Mouse (Mus musculus) CH12.LX (cell line): ENCODE measurements around the gene Klhdc4. TPM values are rescaled to one million over a fixed set of nuclear protein-coding genes. Genes with fewer than 3 reads are reported as not detected.

ENCODE experiments used
- DNase-seq: peaks from one replicate; pipeline ENCODE4 v3.0.0-alpha.2; 2013; ENCODE audit errors: extremely low read depth
- H3K27ac ChIP-seq: 2 replicates; pipeline ENCODE4 v1.5.1; 2012; ENCODE audit warnings: low read depth, mild to moderate bottlenecking, control low read depth, moderate library complexity; ENCODE audit not compliant: insufficient read depth
- H3K27me3 ChIP-seq: replicated peaks from 2 replicates; pipeline ENCODE3; 2012; ENCODE audit warnings: inconsistent platforms
- H3K36me3 ChIP-seq, 2 experiments: replicated peaks in 1 of 2; 2 replicates each; pipeline versions ENCODE3 to v1.6.1; 2012; ENCODE audit warnings: inconsistent platforms in 1 of 2, low read length in 1 of 2, mild to moderate bottlenecking in 1 of 2, mixed read lengths in 1 of 2, moderate library complexity in 1 of 2; ENCODE audit not compliant: control insufficient read depth in 1 of 2, insufficient read depth in 1 of 2
- H3K4me1 ChIP-seq, 2 experiments: 2 replicates each; pipeline ENCODE4 v1.6.1; 2012; ENCODE audit warnings: inconsistent platforms in 1 of 2, moderate library complexity in 1 of 2; ENCODE audit not compliant: insufficient read depth in 2 of 2, control insufficient read depth in 1 of 2
- H3K4me2 ChIP-seq: 2 replicates; pipeline ENCODE4 v1.6.1; 2012; ENCODE audit warnings: low read depth, mild to moderate bottlenecking, control low read depth; ENCODE audit not compliant: poor library complexity, insufficient read depth, severe bottlenecking
- H3K4me3 ChIP-seq, 3 experiments: fragments of 150-350 bp in 1 of 3; sonication (generic) in 1 of 3; replicated peaks in 1 of 3; 2 replicates each; pipeline versions ENCODE3 to v1.5.1; 2011 to 2012; ENCODE audit warnings: low read depth in 2 of 3, low read length in 2 of 3, mild to moderate bottlenecking in 2 of 3, moderate library complexity in 2 of 3, control low read depth in 1 of 3, improper control_type of control experiment in 1 of 3, inconsistent platforms in 1 of 3, mixed read lengths in 1 of 3; ENCODE audit not compliant: poor library complexity in 1 of 3
- H3K79me2 ChIP-seq: replicated peaks from 2 replicates; pipeline ENCODE4 v1.6.1; 2012; ENCODE audit warnings: mild to moderate bottlenecking, moderate library complexity; ENCODE audit not compliant: control insufficient read depth, poor library complexity, insufficient read depth, severe bottlenecking; ENCODE audit errors: extremely low read depth
- H3K9ac ChIP-seq: 2 replicates; pipeline ENCODE4 v1.6.1; 2012; ENCODE audit warnings: low read depth, mild to moderate bottlenecking, control low read depth, moderate library complexity; ENCODE audit not compliant: insufficient read depth
- H3K9me3 ChIP-seq: replicated peaks from 2 replicates; pipeline ENCODE3; 2012; ENCODE audit warnings: low read length, inconsistent platforms, mixed read lengths
- CHD1 ChIP-seq: IDR thresholded peaks from 2 replicates; pipeline ENCODE4 v1.6.1; 2012; ENCODE audit warnings: low read depth, low read length, improper control_type of control experiment, inconsistent platforms
- CHD2 ChIP-seq: IDR thresholded peaks from 2 replicates; pipeline ENCODE4 v1.6.1; 2011; ENCODE audit warnings: low read length, improper control_type of control experiment
- CTCF ChIP-seq, 2 experiments: IDR thresholded peaks in 1 of 2; conservative IDR thresholded peaks in 1 of 2; 2 replicates each; pipeline ENCODE4 v1.5.1; 2011 to 2012; ENCODE audit warnings: low read depth in 2 of 2, low read length in 2 of 2, improper control_type of control experiment in 1 of 2, inconsistent platforms in 1 of 2, mild to moderate bottlenecking in 1 of 2, moderate library complexity in 1 of 2
- E2F4 ChIP-seq: IDR thresholded peaks from 2 replicates; pipeline ENCODE4 v1.6.1; 2011; ENCODE audit warnings: low read depth, low read length, improper control_type of control experiment; ENCODE audit not compliant: insufficient replicate concordance
- EP300 ChIP-seq: IDR thresholded peaks from 2 replicates; pipeline ENCODE4 v1.6.1; 2011; ENCODE audit warnings: low read length, improper control_type of control experiment
- IRF4 ChIP-seq: IDR thresholded peaks from 2 replicates; pipeline ENCODE4 v1.6.1; 2014; ENCODE audit warnings: low read depth, mild to moderate bottlenecking, inconsistent platforms, low read length, improper control_type of control experiment
- JUND ChIP-seq: conservative IDR thresholded peaks from 2 replicates; pipeline ENCODE4 v1.6.1; 2011; ENCODE audit warnings: low read depth, low read length, improper control_type of control experiment
- KAT2A ChIP-seq: IDR thresholded peaks from 2 replicates; pipeline ENCODE4 v1.6.1; 2012; ENCODE audit warnings: low read length, improper control_type of control experiment, inconsistent platforms; ENCODE audit not compliant: insufficient replicate concordance
- MAFK ChIP-seq: IDR thresholded peaks from 2 replicates; pipeline ENCODE4 v1.6.1; 2011; ENCODE audit warnings: low read length, improper control_type of control experiment; ENCODE audit not compliant: insufficient replicate concordance
- MAX ChIP-seq: IDR thresholded peaks from 2 replicates; pipeline ENCODE4 v1.6.1; 2011; ENCODE audit warnings: low read length, improper control_type of control experiment
- MXI1 ChIP-seq: IDR thresholded peaks from 2 replicates; pipeline ENCODE4 v1.6.1; 2011; ENCODE audit warnings: mild to moderate bottlenecking, low read depth, low read length, improper control_type of control experiment
- MYC ChIP-seq: IDR thresholded peaks from 2 replicates; pipeline ENCODE4 v1.6.1; 2011; ENCODE audit warnings: low read depth, mild to moderate bottlenecking, improper control_type of control experiment, low read length
- NRF1 ChIP-seq: IDR thresholded peaks from 2 replicates; pipeline ENCODE4 v1.6.1; 2014; ENCODE audit warnings: low read depth, mild to moderate bottlenecking, inconsistent platforms, low read length, improper control_type of control experiment, moderate library complexity
- PAX5 ChIP-seq: IDR thresholded peaks from 2 replicates; pipeline ENCODE4 v1.6.1; 2012; ENCODE audit warnings: low read length, inconsistent platforms, mixed read lengths
- POLR2A ChIP-seq: IDR thresholded peaks from 2 replicates; pipeline ENCODE4 v1.6.1; 2011; ENCODE audit warnings: low read depth, mild to moderate bottlenecking, improper control_type of control experiment, low read length
- POLR2AphosphoS2 ChIP-seq: IDR thresholded peaks from 2 replicates; pipeline ENCODE4 v1.6.1; 2011; ENCODE audit warnings: low read depth, low read length, improper control_type of control experiment
- RAD21 ChIP-seq: IDR thresholded peaks from 2 replicates; pipeline ENCODE4 v1.6.1; 2011; ENCODE audit warnings: low read depth, mild to moderate bottlenecking, low read length, improper control_type of control experiment, moderate library complexity
- RCOR1 ChIP-seq: conservative IDR thresholded peaks from 2 replicates; pipeline ENCODE4 v1.6.1; 2012; ENCODE audit warnings: low read depth, mild to moderate bottlenecking, inconsistent platforms, low read length, improper control_type of control experiment
- SIN3A ChIP-seq: IDR thresholded peaks from 2 replicates; pipeline ENCODE4 v1.6.1; 2012; ENCODE audit warnings: low read length, improper control_type of control experiment, inconsistent platforms
- SMC3 ChIP-seq: IDR thresholded peaks from 2 replicates; pipeline ENCODE4 v1.6.1; 2011; ENCODE audit warnings: low read depth, low read length, improper control_type of control experiment
- TBP ChIP-seq: conservative IDR thresholded peaks from 2 replicates; pipeline ENCODE4 v1.6.1; 2011; ENCODE audit warnings: low read depth, low read length, improper control_type of control experiment
- UBTF ChIP-seq: IDR thresholded peaks from 2 replicates; pipeline ENCODE4 v1.6.1; 2012; ENCODE audit warnings: low read depth, mild to moderate bottlenecking, inconsistent platforms, low read length, improper control_type of control experiment, moderate library complexity
- USF1 ChIP-seq: IDR thresholded peaks from 2 replicates; pipeline ENCODE4 v1.6.1; 2014; ENCODE audit warnings: low read depth, mild to moderate bottlenecking, inconsistent platforms, low read length, improper control_type of control experiment
- ZMIZ1 ChIP-seq: IDR thresholded peaks from 2 replicates; pipeline ENCODE4 v1.6.1; 2012; ENCODE audit warnings: low read depth, mild to moderate bottlenecking, inconsistent platforms, low read length, improper control_type of control experiment
- dilution Hi-C: fragments of 300-500 bp; cut with MboI; formaldehyde crosslinking; loops from 2 replicates; pipeline ENCODE4 v1.14.3; 2020; ENCODE audit warnings: low sequenced_read_pairs; ENCODE audit not compliant: extremely low pct_unique_long_range_greater_than_20kb, extremely low pct_ligation_motif_present
- in situ Hi-C: fragments of 300-500 bp; cut with MboI; formaldehyde crosslinking; loops from 3 replicates; pipeline ENCODE4 v1.14.3; 2019; ENCODE audit warnings: low sequenced_read_pairs, low pct_ligation_motif_present, low pct_unique_long_range_greater_than_20kb, mixed read lengths
- polyA plus RNA-seq: library from polyadenylated mRNA; unstranded; fragments of >175 nt; gene quantifications from 2 replicates; pipeline ENCODE4 v1.2.1, GENCODE M21; 2012; ENCODE audit warnings: low read depth; ENCODE audit not compliant: insufficient read length
- total RNA-seq, 2 experiments: library from RNA; depleted of rRNA; stranded (reverse); fragments of 300-350 nt in 1 of 2; fragments of >200 nt in 1 of 2; gene quantifications; 2 replicates each; pipeline ENCODE4 v1.2.3; 2012 to 2014

Gene Klhdc4
- total and polyA plus RNA-seq, 3 experiments: 35.5 to 54.3 (median 51.5) TPM

GRCm38 (mm10) chr8:121848495-121848894 is 19.1 kb upstream of the Klhdc4 start (continued):
- TF ChIP-seq SIN3A (peak; percentile 84; the same call in 1 of the 2 replicates), CHD2 (peak; percentile 59), JUND (peak; percentile 84), ZMIZ1 (0 out of 2 replicates have a peak, but pooled peaks have one; percentile 48), RCOR1 (peak; percentile 94), PAX5 (no peak), IRF4 (peak; percentile 95), EP300 (peak; percentile 96), SMC3 (peak; percentile 34), KAT2A (0 out of 2 replicates have a peak, but pooled peaks have one; percentile 65), CHD1 (no peak; the same call in 1 of the 2 replicates), POLR2A (peak; percentile 48), UBTF (peak; percentile 76; the same call in 1 of the 2 replicates), MYC (peak; percentile 77), E2F4 (0 out of 2 replicates have a peak, but pooled peaks have one; percentile 7), RAD21 (peak; percentile 15)
- TF ChIP-seq, all 38 proteins: peak for 25

- Histone ChIP-seq H3K9ac (peak overlapping the region; percentile 92), H3K36me3 (peaks cover 26 to 31% of the 10 kb centered on the region in 2 experiments), H3K79me2 (peaks cover 10% of the 10 kb centered on the region), H3K4me3 (peak overlapping the region in 1 of 3 experiments; percentile 19), H3K27me3 (no peaks in the 10 kb centered on the region), H3K9me3 (no peaks in the 10 kb centered on the region), H3K4me1 (peaks cover 27 to 77% of the 10 kb centered on the region in 2 experiments), H3K4me2 (peak overlapping the region; percentile 82), H3K27ac (peak overlapping the region; percentile 98)
- DNase-seq: peak; percentile 79
- 0 out of 2 replicates have a peak, but pooled peaks have one; percentile 8 for TF ChIP-seq MXI1
- peak; percentile 70; the same call in 1 of the 2 replicates for TF ChIP-seq MAFK
- no peak for TF ChIP-seq SMC3
- no peak for TF ChIP-seq TBP
- TF ChIP-seq MYC: 0 out of 2 replicates have a peak, but pooled peaks have one; percentile 12
- TF ChIP-seq POLR2AphosphoS2: 0 out of 2 replicates have a peak, but pooled peaks have one; percentile 59
- peak; percentile 39; the same call in 1 of the 2 replicates for TF ChIP-seq POLR2A
- TF ChIP-seq CTCF (conservative IDR thresholded peaks at IDR 0.05 in 1 of 2, IDR thresholded peaks at IDR 0.05 in 1 of 2; ENCODE audit: low read depth in 2 of 2, low read length in 2 of 2): no peak
- no peak for TF ChIP-seq EP300
- peak; percentile 68; the same call in 1 of the 2 replicates for TF ChIP-seq MAX
- peak; percentile 86 for TF ChIP-seq NRF1
- TF ChIP-seq CHD1: peak; percentile 45
- TF ChIP-seq USF1: no peak
- TF ChIP-seq CHD2: peak; percentile 3; the same call in 1 of the 2 replicates
- 0 out of 2 replicates have a peak, but pooled peaks have one; percentile 11 for TF ChIP-seq E2F4
- dilution Hi-C loops: no loop called here
- in situ Hi-C loops: no loop called here
These were observed 18.6 kb upstream of the Klhdc4 start for GRCm38 (mm10) chr8:121847987-121848386.
